Mouse (Mus musculus): ENCODE measurements around the gene Hnrnpc. TPM values are rescaled to one million over a fixed set of nuclear protein-coding genes. Genes with fewer than 3 reads are reported as not detected.
"Not testable (repeated sequence)": the region's sequence is repeated elsewhere in the genome, so short reads cannot be mapped to it uniquely, and the experiment has no call there.

Hnrnpc gene
- polyA plus RNA-seq, 1 experiment: 975 TPM

- Histone ChIP-seq H3K9me3 (replicated peaks; ENCODE audit: control insufficient read depth, insufficient read depth, low read length, poor library complexity, severe bottlenecking) (no peaks in the 10 kb centered on the region), H3K36me3 (ENCODE audit: control insufficient read depth, insufficient read depth, low read length, poor library complexity, severe bottlenecking) (peaks cover 48% of the 10 kb centered on the region), H3K27me3 (ENCODE audit: control insufficient read depth, insufficient read depth, low read length, poor library complexity, severe bottlenecking) (no peaks in the 10 kb centered on the region), H3K4me1 (ENCODE audit: control insufficient read depth, insufficient read depth, low read length) (no peaks in the 10 kb centered on the region), H3K9ac (ENCODE audit: low read depth, poor library complexity, severe bottlenecking) (peak overlapping the region; percentile 30; the same call in 1 of the 2 replicates), H3K27ac (ENCODE audit: insufficient read depth, low read length) (no peak overlapping the region), H3K4me3 (ENCODE audit: low read depth, low read length) (peak overlapping the region; percentile 21; the same call in 1 of the 2 replicates)
- no peak for TF ChIP-seq EP300 (IDR thresholded peaks at IDR 0.05; ENCODE audit: insufficient read depth, low read depth, low read length)
- no peak for TF ChIP-seq POLR2A (IDR thresholded peaks at IDR 0.05; ENCODE audit: insufficient read depth, low read length)
Observed at GRCm38 (mm10) chr14:52100170-52100960, 3.5 kb downstream of the Hnrnpc start.

DNA sequence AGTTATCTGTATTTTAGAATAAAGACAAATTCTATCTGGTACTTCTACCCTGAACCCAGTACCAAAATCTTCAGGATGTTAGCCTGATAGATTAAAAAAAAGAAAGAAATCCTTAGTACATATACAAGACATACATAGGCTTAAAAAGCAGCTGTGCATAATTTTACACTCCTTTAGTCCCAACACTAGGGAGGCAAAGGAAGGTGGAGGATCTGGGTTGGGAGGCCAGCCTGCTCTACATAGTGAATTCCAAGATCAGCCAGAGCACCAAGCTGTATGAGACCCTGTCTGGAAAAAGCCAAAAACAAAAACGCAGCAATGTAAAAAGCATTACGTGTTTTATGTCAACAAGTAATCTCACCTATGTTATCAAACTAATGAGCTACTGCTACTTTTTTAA lies 4.3 kb downstream of the Hnrnpc start:
- H3K4me1 ChIP-seq (ENCODE audit: control insufficient read depth, insufficient read depth, low read length): no peaks in the 10 kb centered on the region
- H3K9ac ChIP-seq (ENCODE audit: low read depth, poor library complexity, severe bottlenecking): peak overlapping the region; percentile 4
- no peak overlapping the region for H3K4me3 ChIP-seq (ENCODE audit: low read depth, low read length)
- no peak overlapping the region for H3K27ac ChIP-seq (ENCODE audit: insufficient read depth, low read length)
- H3K36me3 ChIP-seq (ENCODE audit: control insufficient read depth, insufficient read depth, low read length, poor library complexity, severe bottlenecking): peaks cover 54% of the 10 kb centered on the region
- H3K27me3 ChIP-seq (ENCODE audit: control insufficient read depth, insufficient read depth, low read length, poor library complexity, severe bottlenecking): no peaks in the 10 kb centered on the region
- H3K9me3 ChIP-seq (replicated peaks; ENCODE audit: control insufficient read depth, insufficient read depth, low read length, poor library complexity, severe bottlenecking): no peaks in the 10 kb centered on the region
- TF ChIP-seq CTCF (IDR thresholded peaks at IDR 0.05; ENCODE audit: low read depth, low read length) (no peak), POLR2A (IDR thresholded peaks at IDR 0.05; ENCODE audit: insufficient read depth, low read length) (no peak), EP300 (IDR thresholded peaks at IDR 0.05; ENCODE audit: insufficient read depth, low read depth, low read length) (no peak)

- not testable (repeated sequence) for H3K27me3 ChIP-seq (ENCODE audit: control insufficient read depth, insufficient read depth, low read length, poor library complexity, severe bottlenecking)
- peaks cover 61% of the 10 kb centered on the region for H3K36me3 ChIP-seq (ENCODE audit: control insufficient read depth, insufficient read depth, low read length, poor library complexity, severe bottlenecking)
Observed at GRCm38 (mm10) chr14:52098387-52098786, 5.4 kb downstream of the Hnrnpc start.

DNA sequence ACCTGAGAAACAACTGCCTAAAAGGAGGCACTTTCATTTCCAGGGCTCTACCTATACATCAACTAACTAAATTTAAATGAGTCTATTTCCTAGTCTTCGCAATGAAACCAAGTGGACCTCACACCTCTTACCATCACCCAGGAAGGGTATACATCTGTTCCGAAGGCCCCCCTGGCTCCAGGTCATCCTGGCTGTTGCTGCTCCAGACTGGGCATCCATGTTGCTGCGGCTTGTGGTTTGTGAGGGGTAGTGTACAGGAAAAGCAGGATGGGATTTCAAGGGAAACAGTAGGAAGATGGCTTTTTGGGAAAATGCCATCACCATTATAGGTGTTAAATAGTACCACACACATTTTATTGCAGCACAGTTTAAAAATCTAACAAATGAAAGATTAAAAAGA lies 6.6 kb downstream of the Hnrnpc start:
- not testable (repeated sequence) for H3K9me3 ChIP-seq (replicated peaks; ENCODE audit: control insufficient read depth, insufficient read depth, low read length, poor library complexity, severe bottlenecking); H3K4me1 ChIP-seq (ENCODE audit: control insufficient read depth, insufficient read depth, low read length); H3K9ac ChIP-seq (ENCODE audit: low read depth, poor library complexity, severe bottlenecking); H3K27ac ChIP-seq (ENCODE audit: insufficient read depth, low read length); H3K4me3 ChIP-seq (ENCODE audit: low read depth, low read length); H3K27me3 ChIP-seq (ENCODE audit: control insufficient read depth, insufficient read depth, low read length, poor library complexity, severe bottlenecking)
- peaks cover 67% of the 10 kb centered on the region for H3K36me3 ChIP-seq (ENCODE audit: control insufficient read depth, insufficient read depth, low read length, poor library complexity, severe bottlenecking)

More at GRCm38 (mm10) chr14:52098387-52098786, 5.4 kb downstream of the Hnrnpc start:
- H3K4me1 ChIP-seq (ENCODE audit: control insufficient read depth, insufficient read depth, low read length); H3K4me3 ChIP-seq (ENCODE audit: low read depth, low read length); H3K9me3 ChIP-seq (replicated peaks; ENCODE audit: control insufficient read depth, insufficient read depth, low read length, poor library complexity, severe bottlenecking); H3K9ac ChIP-seq (ENCODE audit: low read depth, poor library complexity, severe bottlenecking); H3K27ac ChIP-seq (ENCODE audit: insufficient read depth, low read length): not testable (repeated sequence)

DNA sequence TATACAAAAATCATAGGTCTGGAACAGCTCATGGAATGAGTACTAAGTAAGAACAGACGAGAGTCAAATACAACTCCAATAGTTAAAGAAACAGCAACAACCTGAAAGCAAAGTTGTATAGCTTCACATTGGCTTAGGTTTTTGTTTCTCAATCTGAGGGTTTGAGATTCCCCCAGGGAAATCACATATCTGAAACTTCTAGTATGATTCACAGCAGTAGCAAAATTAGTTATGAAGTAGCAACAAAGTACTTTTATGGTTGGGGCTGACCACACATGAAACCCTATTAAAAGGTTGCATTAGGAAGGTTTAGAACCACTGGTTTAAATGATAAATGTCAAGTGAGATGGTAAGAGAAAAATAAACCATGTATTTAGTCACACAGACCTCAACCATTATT lies 9.3 kb downstream of the Hnrnpc start:
- H3K27me3 ChIP-seq (ENCODE audit: control insufficient read depth, insufficient read depth, low read length, poor library complexity, severe bottlenecking): no peaks in the 10 kb centered on the region
- no peak overlapping the region for H3K27ac ChIP-seq (ENCODE audit: insufficient read depth, low read length)
- peaks cover 71% of the 10 kb centered on the region for H3K36me3 ChIP-seq (ENCODE audit: control insufficient read depth, insufficient read depth, low read length, poor library complexity, severe bottlenecking)
- no peaks in the 10 kb centered on the region for H3K9me3 ChIP-seq (replicated peaks; ENCODE audit: control insufficient read depth, insufficient read depth, low read length, poor library complexity, severe bottlenecking)
- no peak overlapping the region for H3K4me3 ChIP-seq (ENCODE audit: low read depth, low read length)
- H3K9ac ChIP-seq (ENCODE audit: low read depth, poor library complexity, severe bottlenecking): no peak overlapping the region
- H3K4me1 ChIP-seq (ENCODE audit: control insufficient read depth, insufficient read depth, low read length): no peaks in the 10 kb centered on the region
- TF ChIP-seq POLR2A (IDR thresholded peaks at IDR 0.05; ENCODE audit: insufficient read depth, low read length) (no peak), EP300 (IDR thresholded peaks at IDR 0.05; ENCODE audit: insufficient read depth, low read depth, low read length) (no peak), CTCF (IDR thresholded peaks at IDR 0.05; ENCODE audit: low read depth, low read length) (no peak)

DNA sequence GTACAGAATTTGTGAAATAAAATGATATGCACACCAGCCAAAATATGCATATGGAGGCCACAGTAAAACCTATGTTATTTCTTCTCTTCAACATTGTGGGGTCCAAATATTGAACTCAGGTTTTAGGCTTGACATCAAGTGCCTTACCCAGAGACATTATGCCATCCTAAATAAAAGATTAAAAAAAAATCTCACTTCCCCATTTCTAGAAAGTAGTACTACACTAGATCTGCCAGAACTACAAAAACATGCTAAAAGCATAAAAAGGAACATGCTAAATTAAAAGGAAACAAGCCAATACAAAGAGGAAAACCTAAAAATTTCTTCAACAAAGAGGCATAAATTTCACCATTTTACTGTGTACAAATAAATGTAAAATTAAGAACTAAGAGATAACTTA lies 20.7 kb downstream of the Hnrnpc start:
- Histone ChIP-seq H3K9me3 (replicated peaks; ENCODE audit: control insufficient read depth, insufficient read depth, low read length, poor library complexity, severe bottlenecking) (no peaks in the 10 kb centered on the region), H3K27me3 (ENCODE audit: control insufficient read depth, insufficient read depth, low read length, poor library complexity, severe bottlenecking) (no peaks in the 10 kb centered on the region), H3K36me3 (ENCODE audit: control insufficient read depth, insufficient read depth, low read length, poor library complexity, severe bottlenecking) (peaks cover 79% of the 10 kb centered on the region), H3K4me3 (ENCODE audit: low read depth, low read length) (no peak overlapping the region), H3K27ac (ENCODE audit: insufficient read depth, low read length) (no peak overlapping the region), H3K9ac (ENCODE audit: low read depth, poor library complexity, severe bottlenecking) (no peak overlapping the region), H3K4me1 (ENCODE audit: control insufficient read depth, insufficient read depth, low read length) (no peaks in the 10 kb centered on the region)
- TF ChIP-seq CTCF (IDR thresholded peaks at IDR 0.05; ENCODE audit: low read depth, low read length) (no peak), POLR2A (IDR thresholded peaks at IDR 0.05; ENCODE audit: insufficient read depth, low read length) (no peak), EP300 (IDR thresholded peaks at IDR 0.05; ENCODE audit: insufficient read depth, low read depth, low read length) (no peak)

Measured in ES-Bruce4 (cell line).